Mouse (Mus musculus): Measurements from ENCODE around the gene Prr5l.

DNA sequence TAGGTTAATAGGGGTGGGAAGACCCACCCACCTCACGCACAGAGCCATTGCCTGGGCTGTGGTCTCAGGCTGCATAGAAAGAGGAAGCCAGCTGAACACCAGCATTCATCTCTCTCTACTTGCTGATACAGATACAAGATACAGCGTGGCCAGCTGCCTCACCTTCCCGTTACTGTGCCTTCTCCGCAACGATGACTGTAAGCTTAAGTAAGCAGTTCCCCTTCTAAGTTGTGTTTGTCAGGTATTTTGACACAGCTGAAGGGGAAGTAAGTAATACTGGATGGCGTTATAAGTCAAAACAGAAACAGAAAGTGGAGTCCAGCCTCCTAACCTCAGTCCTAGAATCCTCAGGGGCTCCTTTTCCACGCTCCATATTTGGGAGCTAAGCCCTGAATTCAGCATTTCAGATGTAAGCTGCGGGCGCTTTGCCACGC lies 150.0 kb downstream of the Prr5l start:
- TF ChIP-seq CTCF (IDR thresholded peaks at IDR 0.05; ENCODE audit: low read depth) (no peak), EP300 (IDR thresholded peaks at IDR 0.05; ENCODE audit: low read depth) (no peak)
